Mouse (Mus musculus) hematopoietic stem cell, adult 5-6 weeks (primary cell): Measurements from ENCODE around the gene Scrt2. TPM values are rescaled to one million over a fixed set of nuclear protein-coding genes. Genes with fewer than 3 reads are reported as not detected.
A peak's percentile ranks its signal among the peaks of the same experiment; 100 is the strongest.
"Not testable (repeated sequence)": the region's sequence is repeated elsewhere in the genome, so short reads cannot be mapped to it uniquely, and the experiment has no call there.

Experiments
- ATAC-seq, 2 experiments: fragments of 125-278 bp in 1 of 2; replicated peaks in 1 of 2; 2 replicates each; pipeline ENCODE4 v1.8.0; 2016 to 2017; ENCODE audit warnings: inconsistent platforms in 2 of 2, mild to moderate bottlenecking in 2 of 2, moderate number of reproducible peaks in 2 of 2, low read depth in 1 of 2, moderate TSS enrichment in 1 of 2; ENCODE audit not compliant: low FRiP score in 2 of 2, poor library complexity in 2 of 2, severe bottlenecking in 2 of 2, insufficient read depth in 1 of 2, low TSS enrichment in 1 of 2
- total RNA-seq: library from RNA; stranded (forward); fragments of 172-1452, 232-1000 nt; gene quantifications from 2 replicates; pipeline ENCODE4 v1.2.3, GENCODE M21; 2017

The Scrt2 gene
- total RNA-seq, result not detected in 2 replicates

DNA sequence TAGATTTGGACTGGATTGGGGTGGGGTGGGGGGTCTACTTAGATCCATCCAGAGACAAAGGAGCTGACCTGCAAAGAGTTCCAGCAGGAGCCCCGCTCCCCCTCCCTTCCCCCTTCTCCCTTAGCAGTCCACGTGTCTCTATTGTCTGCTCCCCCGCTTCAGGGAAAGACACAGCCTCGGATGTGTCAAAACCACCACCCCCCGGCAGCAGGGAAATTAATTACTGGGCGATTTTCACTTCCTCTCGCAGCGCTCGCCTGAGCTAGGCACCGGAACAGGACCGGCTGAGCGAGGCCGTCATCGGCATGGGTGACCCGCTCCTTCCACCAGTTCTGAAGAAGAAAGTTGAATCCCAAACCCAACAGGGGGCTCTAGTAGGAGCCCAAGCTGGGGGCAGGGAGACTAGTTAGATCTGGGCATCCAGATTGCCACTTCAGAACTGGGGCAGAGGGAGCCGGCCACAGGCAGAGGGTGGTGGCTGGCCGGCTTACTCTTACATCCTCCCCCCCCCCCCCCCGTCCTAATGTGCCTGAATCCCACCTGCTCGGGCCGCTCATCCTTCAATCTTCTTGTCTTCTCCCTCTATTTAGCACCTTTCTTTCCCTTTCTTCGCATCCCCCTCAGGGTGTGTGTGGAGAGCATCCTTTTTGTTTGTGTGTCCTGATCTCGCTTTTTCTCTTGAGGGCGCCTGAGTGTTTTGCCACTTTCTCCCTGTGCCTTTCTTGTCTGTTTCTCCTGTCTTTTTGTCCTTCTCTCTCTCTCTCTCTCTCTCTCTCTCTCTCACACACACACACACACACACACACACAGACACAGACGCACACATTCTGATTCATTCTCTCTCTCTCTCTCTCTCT, at the start of gene Scrt2:
Gene Scrt2, plus strand, starts transcription at position 845 of the 857 bp plus-strand sequence.
- peak; percentile 49 to 71; a peak in 3 of 4 replicates for ATAC-seq

DNA sequence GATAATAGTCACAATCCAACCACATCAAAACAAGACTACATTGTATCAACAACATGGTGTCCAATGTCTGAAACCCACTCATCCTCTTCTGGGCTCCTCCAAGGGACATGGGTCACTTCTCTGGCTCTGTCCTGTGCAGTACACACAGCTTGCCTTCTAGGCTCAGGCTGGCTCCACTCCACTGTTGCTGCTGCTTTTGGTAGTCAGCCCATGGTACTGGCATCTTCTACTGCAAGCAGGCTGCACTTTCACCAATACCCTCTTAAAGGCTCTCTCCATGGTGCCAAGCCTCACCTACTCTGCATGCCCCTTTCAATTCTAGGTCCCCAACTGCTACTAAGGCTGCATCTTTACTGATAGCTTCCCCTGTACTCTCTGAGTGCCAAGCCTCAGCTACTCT, 41.2 kb upstream of the Scrt2 start:
- ATAC-seq, result no peak

DNA sequence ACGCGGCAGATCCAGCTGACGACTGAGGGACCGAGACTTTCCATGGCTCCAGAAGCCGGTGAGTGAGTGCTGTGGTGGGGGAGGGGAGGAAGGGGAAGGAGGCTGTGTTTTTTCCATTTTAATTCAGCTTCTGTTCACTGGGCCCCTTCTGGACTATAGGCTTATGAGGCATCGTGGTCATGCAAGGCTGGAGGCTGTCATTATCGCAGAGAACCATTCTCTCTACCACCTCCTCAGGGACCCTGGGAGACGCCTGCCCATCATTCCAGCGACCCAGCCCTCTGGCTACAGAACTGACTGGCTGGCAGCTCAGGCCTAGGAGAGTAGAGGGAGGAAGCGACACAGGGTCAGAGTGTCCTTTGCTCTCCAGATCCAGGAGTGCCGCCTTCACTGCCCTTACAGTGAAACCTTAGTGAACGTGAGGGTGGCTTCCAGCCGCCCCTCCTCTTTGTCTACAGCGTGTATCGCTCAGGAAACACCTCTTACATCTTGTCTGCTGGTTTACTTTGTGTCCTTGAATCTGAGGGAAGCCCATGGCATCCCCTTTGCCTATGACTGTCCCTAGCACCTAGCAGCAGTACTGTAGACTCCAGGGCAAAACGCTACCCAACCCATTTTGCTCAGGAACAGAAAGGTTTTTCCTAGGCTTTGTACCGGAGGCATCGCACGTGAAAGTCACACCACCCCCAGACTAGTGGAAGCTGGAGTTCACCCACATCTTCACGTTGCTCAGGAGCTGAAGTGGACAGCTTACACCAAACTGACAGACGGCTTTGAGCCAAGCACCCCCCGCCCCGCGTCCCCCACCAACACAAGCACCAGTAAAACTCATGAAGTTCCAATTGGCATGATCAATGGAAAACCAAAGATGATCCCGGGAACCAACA, 34.0 kb upstream of the Scrt2 start:
- ATAC-seq, result 0 out of 4 replicates have a peak, but pooled peaks of 1 of the 2 experiments have one; percentile 9

DNA sequence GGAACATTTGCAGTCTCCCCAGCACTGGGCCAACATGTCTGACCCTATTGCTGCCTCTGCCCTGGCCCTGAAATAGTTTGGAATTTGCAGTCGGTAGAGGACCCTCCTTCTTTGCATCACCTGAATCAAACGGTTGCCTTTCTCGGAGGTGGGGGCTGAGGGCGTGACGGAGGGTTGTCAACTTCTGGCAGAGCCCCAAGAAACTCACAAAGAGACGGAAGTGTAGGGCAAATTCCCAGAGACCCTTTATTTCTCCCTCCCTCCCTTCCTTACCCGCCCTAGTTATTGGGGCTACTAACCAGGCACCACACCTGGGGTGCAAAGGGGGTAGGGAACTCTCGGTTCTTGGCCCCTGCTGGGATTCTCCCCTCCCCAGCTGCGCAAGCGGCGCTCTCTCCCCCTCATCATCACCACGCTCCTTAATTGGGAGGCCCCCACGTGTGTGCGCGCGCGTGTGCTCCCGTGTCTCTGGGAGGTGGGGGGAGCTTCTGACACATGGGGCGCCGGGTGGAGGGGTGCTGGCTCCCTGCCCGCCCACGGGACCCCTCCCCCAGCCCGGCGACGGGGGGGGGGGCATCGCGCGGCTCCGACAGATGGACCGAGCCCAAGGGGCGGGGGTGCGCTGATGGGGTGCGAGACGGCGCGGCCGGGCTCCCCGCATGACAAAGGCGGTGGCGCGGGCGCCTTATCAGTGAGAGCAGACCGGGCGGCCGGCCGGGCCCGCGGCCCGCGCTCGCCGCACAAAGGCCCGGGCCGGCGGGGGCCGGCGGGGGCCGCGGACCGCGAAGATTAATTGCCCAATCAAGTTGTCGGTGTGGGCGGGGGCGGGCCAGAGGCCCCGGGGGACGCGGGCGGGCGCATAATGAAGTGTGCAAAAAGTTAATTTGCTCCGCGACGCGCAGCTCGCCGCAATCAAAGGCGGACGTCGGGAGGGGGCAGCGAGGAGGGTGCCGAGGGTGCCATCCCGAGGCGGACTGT, 33.0 kb upstream of the Scrt2 start:
- peak in 1 of 2 experiments; percentile 15; a peak in 2 of 4 replicates for ATAC-seq

DNA sequence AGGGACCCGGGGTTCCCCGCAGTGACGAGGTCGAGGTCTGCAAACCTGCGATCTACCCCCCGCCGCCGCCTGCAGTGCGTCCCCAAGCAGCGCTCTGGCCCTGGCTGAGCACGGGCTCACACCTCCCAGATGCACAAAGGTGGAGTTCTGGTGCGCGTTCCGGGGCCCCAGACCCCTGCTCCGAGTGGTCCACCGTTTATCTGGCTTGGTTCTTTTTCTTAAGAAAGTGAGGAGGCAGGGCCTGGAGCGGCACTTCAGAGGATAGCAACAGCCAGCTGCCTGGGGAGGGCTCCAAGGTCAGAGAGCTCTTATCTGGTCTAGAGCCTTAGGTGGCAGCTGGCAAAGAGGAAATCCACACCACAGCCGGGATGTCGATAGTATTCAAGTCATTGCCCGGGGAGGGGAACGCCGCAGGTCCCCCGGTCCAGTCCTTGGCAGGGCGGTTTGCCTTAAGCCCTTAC, 32.3 kb upstream of the Scrt2 start:
- peak; percentile 72 to 86 for ATAC-seq

DNA sequence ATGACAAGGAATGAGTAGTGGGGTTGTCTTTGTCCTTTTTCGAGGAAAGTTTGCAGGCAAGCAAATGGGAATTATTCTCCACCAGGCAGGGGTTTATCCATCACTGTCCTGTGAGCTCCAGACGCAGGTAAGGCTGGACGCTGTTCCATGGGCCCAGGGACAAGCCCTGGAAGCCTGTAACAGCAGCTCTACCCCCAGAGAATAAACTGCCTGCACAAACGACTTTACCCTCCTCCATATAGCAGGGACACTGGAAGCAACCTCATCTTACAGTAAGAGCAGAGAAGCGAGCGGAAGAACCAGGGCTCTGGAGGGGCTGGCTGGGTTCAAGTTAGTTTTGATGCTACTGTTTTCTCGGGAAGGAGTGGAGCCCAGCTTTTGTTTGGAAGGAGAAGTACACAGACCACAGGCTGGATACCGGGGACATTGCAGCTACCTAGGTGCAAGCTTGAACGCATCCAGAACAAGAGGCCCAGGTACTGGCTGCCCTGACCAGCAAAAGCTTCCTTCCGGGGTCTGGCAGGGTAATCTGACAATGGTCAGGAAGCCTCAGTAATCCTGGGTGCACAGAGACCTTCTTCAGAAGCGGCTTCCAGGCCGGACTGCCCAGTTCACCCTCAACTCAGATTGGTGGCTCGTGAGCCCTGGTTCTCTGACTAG, 31.6 kb upstream of the Scrt2 start:
- no peak for ATAC-seq

DNA sequence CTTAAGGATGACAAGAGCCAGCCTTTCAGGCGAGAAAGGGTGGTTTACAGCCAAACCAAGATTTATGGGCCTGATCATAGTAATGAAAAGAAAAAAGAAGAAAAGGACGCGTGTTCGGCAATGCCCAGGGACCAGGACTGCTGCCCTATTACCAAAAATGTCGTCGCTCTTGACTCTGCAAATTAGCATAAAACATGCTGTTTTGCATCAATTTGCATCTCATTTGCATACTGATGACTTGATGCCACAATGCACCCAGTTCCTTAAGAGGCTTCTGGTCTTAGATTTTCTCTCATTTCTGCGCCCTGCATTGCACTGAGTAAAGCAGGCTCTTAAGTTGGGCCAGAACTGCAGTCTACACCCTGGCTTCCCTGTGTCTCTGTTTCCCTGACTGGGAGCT, 31.0 kb upstream of the Scrt2 start:
- no peak for ATAC-seq

DNA sequence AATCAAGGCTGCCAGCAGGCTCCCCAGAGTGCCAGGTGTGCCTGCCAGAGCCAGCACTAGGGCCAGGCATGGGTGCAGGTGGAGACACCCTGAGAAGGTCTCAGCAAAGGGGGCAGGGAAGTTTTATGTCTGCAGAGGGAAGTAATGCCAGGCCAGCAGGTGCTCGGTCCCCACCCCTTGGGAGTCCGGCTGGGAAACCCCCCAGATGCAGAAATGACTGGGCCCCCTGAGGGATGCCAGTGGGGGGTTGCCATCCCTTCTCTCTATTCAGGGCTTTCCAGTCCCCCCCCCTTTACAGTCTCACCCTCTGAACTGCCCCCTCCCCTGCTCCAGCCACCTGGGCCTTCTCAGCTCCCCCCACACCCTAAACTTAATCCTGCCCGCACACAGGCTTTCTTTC, 29.3 kb upstream of the Scrt2 start:
- no peak for ATAC-seq

DNA sequence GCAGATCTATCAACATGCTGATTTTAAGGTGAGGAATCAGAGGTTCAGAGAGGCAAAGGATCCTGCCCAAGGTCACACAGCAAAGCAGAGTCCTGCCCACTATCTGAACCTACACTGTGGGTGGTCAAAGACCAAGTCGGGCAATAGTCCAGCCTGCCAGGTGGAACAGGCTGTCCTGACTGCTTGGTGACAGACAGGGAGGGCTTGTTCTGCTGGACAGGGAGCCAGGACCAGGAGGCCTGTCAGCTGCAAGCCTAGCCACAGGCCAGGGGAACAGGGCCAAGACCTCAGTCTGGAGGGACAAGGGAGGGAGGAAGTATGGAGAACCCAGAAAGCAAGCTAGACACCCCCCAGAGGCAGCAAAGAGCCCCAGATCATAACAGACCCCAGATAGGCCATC, 25.9 kb upstream of the Scrt2 start:
- ATAC-seq, result no peak

DNA sequence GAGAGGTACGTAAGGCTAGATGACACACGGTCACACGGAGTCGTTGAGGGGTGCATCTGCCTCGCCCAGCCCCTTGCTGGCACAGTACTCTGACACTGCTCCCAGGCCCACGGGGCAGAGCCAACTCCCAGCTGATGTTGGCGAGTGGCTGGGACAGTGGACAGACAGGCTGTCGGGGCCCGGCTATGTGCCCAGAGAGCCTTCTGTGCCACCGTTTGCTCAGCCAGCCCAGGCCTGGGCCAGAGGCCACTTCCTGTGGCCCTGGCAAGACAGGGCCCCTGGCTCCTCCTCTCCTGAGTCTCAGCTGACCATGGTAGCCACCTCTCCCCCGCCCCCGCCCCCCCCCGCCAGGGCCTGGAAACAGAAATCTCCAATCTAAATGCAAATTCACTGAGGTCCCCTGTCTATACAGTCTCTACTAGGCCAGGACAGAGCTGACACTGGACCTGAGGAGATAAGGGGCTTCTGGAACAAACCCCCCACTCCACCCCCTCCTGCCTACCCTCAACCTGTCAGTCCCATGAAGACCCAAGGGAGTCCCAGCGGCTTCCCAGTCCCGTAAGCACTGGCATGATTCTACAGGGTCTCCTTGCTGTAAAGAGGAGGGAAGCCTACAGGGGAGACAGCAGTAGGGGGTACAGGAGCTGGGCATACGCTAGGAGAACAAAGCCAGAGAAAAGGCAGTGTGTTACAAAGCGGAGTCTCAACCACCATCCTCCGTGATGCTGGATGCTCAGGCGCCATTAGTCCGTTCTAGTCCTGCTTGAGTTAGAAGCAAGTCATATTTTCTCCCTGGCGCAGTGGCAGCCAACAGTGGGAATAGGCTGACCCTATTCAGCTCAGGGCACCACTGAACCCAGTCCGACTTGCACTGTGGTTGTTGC, 24.7 kb upstream of the Scrt2 start:
- no peak for ATAC-seq

DNA sequence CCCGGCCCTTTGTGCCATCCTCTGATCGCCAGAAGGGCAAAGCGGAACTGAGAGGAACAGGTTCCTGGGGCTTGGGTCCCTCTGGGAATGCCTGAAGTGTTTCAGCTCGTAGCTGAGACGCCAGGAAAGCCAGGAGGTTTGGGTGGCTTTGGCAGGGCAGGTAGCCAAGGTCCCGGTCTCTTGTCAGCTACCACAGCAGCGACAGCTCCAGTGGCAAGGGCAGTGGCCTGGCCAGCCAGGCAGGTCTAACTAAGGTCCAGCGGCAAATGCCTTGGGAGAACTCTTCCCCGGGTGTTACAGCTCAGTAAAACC, 24.1 kb upstream of the Scrt2 start:
- ATAC-seq, result no peak

DNA sequence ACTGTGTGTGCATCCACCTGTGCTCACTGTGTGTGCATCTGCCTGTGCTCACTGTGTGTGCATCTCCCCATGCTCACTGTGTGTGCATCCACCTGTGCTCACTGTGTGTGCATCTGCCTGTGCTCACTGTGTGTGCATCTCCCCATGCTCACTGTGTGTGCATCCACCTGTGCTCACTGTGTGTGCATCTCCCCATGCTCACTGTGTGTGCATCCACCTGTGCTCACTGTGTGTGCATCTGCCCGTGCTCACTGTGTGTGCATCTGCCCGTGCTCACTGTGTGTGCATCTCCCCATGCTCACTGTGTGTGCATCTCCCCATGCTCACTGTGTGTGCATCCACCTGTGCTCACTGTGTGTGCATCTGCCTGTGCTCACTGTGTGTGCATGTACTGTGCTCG, 18.5 kb upstream of the Scrt2 start:
- ATAC-seq, result not testable (repeated sequence)

DNA sequence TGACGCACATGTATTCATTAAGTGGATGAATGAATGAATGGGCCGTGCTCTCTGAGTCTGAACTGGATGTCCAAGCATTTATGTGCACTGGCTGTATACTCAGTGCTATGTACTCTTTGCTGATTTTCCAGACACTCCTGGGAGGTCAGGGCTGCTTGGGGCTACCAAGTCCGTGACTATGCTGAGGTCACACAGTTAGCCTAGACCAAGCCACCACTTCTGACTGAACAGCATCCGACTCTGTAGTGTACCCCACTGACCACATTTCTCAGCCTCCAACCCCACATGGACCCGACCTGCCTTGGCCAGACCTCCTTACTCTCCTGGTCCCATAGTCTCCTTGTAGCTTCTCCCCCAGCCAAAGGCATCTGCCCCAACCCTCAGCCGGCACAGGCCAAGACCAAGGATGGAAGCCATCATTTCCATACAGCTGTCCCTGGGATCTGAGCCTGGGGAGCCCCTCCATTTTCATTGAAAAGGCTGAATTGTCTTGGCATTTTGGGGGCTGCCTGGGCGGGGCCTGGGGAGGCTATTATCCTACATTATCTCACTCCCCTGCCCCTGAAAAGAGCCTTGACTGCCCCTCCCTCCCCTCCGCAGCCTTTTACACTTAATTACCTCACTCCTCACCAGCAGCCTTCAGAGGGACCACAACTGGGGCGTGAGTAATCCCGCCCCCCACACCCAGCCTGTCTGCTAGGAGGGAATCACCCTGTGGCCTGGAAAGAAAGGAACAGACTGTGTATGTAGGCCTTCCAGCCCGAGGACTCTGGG, 12.5 kb upstream of the Scrt2 start:
- ATAC-seq, result no peak

DNA sequence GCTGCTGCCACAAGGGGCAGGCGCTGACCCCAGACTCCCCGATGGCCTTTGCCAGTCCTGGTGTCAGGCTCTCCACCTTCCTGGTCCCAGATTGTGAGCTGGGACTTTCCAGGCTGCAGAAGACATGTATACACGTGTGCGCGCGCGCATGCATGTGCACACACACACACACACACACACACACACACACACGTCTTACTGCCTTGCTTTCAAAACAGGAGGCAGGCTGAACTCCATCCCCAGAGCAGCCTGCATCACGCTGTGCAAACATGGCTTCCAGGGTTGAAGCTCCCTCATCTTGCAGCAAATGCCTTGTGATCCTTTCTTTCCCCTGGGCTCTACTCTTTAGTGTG, 11.9 kb upstream of the Scrt2 start:
- no peak for ATAC-seq

DNA sequence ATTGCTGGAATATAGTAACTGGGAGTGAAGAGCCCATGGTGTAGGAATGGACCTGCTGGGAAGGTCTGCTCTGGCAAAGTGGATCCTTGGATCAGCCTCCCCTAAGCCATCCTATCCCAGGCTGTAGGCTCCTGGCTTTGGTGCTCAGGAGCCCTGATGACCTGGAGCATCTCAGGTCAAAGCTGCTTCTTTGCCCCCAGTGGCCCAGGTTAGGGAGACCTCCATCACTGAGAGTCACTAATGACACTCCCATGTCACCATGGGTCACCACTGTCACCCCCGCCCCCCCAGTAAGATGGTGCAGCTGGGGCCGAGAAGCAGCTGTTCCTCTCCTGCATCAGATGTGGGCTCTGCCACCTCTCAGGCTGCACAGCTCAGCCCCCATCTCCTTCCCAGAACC, 11.4 kb upstream of the Scrt2 start:
- ATAC-seq, result no peak
